Mouse (Mus musculus): ENCODE data around the gene Fbxl15.

Gene Fbxl15

DNA sequence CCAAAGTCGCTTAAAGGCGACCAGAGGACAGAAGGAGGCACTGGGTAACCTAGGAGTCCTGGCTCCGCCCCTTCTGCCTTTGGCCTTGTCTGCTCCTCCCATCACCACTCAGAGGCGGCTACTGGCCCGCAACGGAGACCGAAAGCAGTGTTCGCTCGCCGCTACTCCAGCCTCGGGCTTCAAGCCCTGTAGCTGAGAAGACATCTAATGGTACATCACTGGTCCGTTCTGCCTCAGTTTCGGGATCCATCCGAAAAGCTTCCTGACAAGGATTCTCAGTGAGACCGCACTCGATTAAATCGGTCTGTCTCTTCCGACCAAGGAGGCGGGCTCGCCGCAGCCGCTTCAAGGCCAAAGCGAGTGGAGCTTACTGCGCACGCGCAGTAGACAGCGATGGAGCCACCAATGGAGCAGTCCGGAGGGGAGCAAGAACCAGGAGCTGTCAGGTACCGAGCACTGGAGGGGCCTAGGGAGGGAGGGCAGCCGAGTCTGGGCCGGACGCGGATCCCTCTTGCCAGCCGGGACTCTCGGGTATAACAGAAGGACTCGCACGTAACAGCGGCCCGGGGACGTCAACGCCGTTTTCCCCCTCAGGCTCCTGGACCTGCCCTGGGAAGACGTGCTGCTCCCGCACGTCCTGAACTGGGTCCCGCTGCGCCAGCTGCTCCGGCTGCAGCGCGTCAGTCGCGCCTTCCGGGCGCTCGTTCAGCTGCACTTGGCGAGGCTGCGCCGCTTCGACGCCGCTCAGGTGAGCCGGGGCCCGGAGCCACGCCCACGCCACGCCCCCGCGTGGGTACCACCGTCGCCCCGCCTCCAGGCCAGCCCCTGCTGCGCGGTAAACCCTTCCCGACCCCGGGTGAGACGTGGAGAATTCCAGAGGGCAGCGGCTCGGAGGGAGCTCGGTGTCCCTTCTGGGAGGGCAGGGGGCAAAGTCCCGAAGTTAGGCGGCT lies at the start of gene Fbxl15:
TSS of gene Fbxl15 (plus strand) at position 104 of the 950 bp plus-strand sequence.
- peak; percentile 95 for DNase-seq

DNA sequence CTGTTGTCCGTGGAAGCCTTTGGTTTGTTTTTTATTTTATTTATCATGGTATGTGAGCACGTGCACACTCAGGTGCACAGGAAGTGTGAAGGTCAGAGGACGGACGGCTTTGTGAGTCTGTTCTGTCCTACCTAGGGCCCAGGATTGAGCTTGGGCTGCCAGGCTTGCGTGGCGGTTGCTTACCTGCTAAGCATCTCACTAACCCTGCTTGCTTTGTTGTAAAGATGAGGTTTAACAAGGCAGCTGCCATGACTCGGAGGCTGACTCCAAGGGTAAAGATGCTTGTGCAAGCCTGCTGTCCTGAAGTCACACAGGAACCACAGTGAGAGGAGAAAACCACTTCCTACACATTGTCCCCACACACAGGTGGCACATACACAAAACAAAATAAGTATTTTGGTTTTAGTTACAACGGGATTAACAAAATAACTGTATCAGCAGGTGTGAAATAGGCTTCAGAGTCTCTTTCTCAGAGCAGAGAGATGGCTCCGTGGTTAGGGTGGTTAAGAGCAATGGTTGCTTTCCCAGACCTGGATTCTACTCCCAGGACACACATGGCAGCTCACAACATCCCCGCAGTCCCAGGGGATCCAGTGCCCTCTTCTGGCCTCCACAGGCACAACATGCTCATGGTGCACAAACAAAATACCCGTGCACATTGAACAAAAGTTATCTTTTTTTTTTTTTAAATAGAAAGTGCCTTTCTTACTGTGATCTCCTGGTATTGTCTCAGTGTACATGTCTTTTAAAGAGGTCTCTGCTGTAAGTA lies 45.7 kb upstream of the Fbxl15 start:
- DNase-seq, result no peak

DNA sequence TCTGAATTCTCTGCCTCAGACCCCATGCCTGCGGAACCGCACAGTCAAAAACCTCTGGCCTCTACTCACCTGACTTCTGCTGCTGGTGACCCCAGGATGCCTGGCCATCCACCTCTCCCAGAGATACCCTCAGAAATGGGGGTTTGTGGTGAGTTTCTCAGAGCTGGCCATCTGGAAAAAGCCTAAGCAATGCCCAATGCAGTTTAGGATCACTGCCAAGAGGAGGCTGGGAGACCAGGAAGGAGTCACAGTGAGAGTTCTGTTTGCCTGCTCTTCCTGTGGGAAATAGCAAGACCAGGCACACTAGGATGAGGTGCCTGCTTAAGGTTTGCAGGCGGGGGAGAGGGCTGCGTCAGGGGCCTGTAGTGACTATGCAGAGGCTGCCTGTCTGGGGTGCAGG lies 43.3 kb upstream of the Fbxl15 start:
- DNase-seq, result no peak

DNA sequence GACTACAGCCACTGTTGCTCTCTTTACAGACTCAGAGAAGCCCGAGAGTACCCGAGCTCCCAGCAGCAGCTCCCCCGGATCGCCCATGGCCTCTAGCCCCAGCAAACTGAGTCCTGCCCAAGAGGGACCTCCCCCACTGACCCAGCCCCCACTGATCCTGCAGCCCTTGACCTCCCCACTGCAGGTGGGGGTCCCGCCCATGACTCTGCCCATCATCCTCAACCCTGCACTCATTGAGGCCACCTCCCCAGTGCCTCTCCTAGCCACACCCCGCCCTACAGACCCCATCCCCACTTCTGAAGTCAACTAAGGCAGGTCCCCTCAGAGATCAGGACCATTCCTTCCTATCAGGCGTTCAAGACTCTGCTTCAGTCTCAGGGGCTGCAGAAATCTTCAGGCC lies 42.4 kb upstream of the Fbxl15 start:
- DNase-seq, result no peak

DNA sequence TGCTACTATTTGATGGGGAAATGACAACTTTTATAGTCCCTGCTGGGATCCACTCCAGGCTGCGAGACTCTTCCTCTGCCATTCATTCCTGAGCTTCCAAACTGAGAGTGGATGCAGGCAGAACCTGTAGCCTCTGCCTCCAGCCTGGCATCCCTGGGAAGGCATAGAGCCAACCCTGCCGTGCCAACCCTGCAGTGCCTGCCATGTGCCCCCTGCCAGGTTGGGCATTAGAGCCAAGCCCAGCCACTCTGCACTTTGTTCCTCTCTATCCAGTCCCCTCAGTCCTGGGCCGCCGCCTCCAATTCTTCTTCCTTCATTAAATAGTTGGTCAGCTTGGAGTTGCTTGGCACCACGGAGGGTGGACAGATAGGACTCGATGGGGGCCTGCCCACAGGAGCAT lies 41.9 kb upstream of the Fbxl15 start:
- DNase-seq, result no peak

DNA sequence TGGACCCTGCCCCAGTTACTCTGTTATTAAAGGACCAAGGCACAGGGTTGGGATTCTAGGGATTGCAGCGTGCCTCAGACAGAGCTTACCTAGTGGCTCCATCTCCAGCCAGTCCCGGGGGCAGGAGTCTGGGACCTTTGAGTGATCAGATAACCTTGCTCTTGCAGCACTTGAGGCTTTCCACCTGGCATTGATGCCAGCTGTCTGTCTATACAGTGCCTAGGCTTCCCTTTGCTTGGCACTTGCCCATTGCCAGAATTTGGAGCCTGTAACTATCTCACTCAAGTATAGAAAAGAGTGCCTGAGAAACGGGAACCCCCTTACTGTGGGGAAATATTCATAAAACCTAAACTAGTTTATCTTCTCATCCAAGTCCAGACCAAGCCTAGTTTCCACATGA lies 41.1 kb upstream of the Fbxl15 start:
- no peak for DNase-seq

DNA sequence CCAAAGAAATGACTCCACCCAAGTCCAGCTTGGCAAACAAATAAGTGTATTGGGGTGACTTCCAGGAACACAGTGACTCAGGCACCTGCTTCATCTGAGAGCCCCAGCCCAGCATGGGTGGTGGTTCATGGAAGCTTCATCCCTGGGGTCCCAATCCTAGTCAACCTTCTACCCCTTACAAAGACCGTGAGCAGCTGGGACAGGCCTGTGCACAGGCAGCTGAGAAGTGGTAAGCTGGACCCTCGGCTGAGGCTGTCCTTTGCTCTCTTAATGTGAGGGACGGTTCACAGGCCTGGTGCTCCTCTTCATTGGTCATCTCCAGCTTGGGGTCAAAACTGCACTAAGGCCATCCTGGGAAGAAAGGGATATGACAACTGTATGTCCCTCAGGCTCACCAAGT lies 40.4 kb upstream of the Fbxl15 start:
- DNase-seq, result no peak

DNA sequence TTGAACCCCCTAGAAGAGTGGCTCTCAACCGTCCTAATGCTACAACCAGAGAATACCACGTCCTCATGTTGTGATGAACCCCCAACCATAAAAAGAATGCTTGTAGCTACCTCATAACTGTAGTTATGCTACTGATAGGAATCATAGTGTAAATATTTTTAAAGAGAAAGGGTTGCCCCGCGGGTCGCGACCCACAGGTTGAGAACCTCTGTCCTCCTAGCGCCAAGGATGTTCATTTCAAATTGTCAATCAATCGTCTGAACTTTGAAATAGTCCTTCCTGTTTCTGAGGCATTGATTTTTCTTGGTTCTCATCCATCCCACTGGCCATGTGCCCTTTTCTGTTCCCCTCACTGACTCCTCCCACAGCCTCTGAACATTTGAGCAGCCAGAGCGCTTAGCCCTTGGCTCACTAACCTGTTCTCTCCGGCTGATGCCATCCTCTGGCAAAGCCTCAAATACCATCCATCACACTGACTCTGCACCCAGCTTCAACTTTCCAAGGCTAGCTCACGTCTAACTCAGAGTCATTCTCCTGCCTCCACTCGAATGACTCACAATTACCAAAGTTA lies 37.4 kb upstream of the Fbxl15 start:
- DNase-seq, result no peak

DNA sequence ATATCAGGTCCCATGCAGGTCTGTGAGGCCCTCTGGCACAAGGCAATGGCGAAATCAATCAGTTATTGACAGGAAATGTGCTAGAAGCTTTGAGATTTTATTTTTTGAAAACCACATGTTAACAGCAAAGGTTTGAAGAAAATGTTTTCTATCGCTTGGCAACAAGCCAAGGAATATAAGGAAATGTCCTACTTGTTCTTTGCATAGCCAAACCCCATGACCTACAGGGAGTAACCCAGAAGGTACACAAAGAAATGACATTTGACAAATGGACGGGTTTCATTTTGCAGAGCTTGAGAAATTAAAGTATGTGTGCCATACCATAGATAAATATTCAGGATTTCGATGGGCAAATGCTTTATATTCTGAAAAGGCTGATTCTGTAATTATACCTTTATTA lies 31.0 kb upstream of the Fbxl15 start:
- DNase-seq, result no peak

DNA sequence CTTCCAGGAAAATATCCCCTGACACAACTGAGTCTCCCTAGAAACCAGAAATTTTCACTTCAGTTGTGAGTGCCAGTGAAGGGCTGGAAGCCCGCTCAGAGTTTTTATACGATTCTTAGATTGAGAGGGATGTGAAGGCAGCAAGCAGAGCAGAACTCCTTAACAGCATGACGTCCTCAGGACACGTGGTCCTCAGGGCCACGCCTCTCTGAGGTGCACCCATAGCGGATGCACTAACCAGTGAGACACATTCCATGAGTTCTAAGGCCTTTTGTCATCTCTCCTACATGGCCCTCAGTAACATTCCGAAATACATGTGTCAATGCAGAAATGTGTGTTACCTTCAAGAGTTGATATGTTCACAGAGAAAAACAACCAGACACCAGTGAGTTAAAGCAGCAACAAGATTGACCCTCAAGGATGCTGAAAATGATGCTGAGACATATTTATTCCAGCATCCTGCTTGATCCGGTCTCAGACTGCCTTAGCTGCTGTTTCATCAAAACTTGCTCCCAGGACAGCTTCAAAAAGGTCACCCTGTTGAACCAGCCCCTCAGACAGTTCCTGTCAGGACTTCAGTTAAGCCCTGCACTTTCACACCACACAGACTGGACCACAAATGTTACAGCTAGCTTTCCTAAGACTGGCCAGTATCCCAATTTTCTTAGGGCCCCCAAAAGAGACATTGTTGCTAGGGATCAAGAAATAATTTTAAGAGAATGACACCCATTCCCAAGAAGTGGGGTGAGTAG lies 27.5 kb upstream of the Fbxl15 start:
- DNase-seq, result no peak

DNA sequence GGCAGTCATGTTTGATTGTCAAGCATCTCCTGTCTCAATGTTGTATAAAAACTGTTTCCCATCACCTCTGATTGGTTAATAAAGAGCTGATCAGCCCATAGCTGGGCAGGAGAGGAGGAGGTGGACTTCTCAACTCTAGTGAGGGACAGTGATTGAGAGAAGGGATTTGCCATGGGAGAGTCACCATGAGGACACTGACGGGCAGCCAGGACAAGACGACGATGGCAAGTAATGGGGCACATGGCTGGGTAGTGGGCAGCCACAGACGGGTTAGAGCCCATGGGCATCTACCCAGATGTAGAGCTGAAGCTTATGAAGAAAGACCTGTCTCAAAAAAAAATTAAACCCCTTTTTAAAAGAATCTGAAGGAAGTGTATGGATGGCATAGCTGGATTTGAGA lies 25.4 kb upstream of the Fbxl15 start:
- DNase-seq, result no peak

DNA sequence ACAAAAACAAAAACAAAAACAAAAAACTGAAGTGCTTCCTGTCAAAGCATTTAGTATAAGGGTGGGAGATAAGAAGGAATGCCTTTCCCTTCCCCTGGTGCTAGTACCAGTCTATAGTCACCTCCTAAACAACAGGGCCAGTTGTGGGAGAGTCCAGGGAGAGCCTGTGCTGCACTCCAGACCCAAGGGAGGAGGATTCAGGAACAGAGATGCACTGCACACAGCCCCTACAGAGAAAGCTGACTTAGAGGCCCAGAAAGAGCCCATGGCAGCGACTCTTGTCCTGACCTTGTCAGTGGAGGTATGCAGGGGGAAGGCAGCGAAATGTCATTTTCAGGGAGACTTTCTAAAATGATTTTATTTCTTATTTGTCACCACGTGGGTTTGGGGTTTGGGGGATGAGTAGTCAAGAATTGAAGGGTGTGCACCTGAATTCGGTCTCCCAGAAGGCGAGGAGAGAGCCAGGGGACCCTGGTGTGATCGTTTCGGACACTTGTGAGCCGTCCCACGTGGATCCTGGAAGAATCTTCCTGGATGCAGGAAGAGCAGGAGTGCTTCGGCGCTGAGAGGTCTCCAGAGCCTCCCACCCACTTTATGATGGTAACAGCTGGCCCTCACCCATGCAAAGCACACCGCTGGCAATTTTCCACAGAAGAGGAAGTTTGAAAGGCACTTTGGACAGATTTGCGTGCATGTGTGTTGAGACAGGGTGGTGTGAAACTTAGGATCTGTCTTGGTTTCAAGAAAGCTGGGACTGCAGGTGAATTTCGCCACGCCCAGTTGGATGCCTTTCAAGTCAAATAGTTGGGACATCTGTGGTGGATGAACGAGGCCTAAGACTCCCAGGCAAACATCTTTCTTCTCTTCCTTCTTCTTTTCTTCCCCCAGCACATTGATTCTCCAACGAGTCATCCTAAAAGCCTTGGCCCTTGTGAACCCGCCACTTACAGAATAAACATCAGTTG lies 24.5 kb upstream of the Fbxl15 start:
- DNase-seq, result no peak

DNA sequence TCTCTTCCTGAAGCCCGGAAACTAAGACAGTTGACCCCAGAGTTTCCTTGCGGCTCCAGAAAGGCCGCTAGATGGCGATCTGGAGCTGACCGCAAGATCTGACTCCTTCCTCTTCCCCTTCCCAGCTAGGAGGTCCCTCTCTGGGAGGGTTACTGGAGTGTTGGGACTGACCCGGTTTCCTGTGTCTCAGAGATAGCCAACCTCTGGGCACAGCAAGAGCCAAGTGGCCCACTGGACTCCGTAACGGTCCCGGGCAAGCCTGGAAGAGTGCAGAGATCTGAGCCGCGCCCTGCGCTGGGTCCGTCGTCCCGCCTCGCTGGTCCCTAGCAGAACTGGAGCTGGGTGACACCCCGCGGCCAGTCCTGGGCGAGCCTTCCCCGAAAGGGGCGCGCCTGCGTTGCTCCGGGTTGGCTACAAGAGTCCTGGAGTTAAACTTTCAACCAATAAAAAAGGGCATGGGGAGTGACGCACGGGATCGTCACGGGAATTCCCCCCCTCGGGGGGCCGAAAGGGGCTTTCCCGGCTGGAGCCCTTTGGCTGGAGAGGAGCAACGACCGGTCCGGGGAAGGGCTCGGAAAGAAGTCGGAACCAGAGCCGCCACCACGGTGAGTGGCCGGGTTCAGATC lies 23.7 kb upstream of the Fbxl15 start, which contains the start of gene Nfkb2:
TSS of gene Nfkb2 (plus strand) at position 105 of the 626 bp plus-strand sequence.
- DNase-seq, result peak; percentile 97

DNA sequence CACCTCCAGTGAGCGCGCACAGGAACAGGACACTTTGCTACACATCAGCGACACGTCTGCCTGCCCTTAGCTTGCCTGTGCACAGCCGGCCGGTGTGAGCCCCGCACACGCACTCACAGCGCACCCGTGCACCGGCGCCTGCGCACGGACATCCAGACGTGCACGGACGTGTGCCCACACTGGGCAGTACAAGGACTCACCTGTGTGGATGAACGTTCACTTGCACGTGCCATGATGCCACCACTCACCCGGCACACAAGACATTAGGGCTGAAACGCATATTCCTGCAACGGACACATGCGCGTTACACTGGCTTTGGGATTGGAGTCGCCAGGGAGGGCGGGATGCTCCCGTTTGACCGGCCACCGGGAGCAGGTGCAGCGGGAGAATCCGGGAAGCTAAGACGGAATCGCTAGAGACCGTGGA lies 23.1 kb upstream of the Fbxl15 start:
- peak; percentile 30 for DNase-seq

DNA sequence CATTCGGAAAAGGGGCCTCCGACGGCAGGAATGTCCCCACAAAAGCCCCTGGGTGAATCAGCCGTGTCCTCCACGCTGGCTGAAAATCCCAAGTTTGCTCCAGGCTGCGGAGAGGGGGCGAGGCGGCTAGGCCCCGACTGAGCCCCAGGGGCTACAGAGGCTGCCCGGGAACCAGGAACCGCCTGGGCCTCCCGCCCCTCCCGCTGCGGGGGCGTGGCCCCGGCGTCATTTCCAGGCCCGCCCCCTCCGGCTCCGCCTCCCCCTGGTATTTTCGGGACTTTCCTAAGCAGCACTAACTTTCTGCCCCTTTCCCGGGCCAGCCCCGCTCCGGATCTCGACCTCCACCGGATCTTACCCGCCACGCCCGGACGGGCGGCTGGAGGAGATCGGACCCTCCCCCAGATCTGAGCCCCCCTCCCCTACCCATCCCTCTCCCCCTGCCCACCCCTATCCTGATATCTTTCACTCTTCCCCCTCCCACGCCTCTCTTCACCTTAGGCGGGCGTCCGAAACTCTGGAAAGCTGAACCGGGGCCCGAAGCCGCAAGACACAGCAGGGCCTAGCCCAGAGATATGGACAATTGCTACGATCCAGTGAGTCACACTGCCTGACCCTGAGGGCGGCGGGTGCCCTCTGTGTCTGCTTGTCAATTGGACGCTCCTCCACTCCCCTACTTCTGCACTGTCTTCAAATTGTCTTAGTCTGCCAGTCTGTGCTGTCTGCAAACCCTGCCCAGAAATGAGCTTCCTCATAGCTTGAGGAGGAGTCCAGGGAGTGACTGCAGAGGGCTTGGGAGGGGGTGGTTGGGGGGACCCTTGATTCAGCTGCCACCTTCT lies 22.3 kb upstream of the Fbxl15 start:
- peak; percentile 94 for DNase-seq

DNA sequence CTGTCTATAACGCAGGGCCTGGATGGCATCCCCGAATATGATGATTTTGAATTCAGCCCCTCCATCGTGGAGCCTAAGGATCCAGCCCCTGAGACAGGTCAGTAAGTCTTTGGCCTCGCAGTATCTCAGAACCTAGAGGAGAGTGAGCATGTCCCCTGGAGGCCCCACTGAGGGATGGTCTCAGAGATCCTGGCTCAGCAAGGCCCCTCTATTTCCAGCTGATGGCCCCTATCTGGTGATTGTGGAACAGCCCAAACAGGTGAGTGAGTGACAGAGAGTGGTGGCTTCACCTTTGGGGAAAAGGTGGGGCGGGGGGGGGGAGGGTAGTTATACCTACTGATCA lies 21.7 kb upstream of the Fbxl15 start:
- DNase-seq, result no peak

DNA sequence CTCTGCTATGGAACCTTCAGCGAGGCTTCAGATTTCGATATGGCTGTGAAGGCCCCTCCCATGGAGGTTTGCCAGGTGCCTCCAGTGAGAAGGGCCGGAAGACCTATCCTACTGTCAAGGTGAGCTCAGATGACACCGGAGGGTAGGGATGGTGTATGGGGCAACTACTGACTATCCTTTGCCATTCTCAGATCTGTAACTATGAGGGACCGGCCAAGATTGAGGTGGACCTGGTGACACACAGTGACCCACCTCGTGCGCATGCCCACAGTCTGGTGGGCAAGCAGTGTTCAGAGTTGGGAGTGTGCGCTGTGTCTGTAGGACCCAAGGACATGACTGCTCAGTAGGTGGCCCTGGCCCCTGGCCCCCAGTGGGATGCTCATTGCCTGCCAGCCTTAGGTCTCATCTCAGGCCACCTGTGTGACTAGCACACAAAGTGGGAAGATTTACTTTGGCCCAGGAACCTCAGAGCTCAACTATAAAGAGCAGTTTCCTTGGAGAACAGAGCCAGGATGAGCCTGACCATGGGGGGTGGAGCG lies 21.2 kb upstream of the Fbxl15 start:
- no peak for DNase-seq

DNA sequence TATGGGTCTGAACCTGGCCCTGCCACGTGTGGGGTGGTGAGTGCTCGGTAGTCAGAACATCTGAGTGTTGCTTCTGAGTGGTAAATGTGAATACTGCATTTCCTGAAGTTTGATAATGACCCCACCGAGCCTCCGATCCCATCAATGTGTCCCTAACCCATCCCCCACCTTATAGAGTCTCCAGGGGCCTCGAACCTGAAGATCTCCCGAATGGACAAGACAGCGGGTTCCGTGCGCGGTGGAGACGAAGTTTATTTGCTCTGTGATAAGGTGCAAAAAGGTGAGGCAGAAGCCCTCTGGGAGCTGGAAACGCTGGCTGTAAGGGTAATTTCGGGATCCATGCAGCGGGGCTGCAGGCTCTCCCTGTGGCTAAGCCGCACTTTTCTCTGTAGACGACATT lies 20.2 kb upstream of the Fbxl15 start:
- DNase-seq, result no peak

DNA sequence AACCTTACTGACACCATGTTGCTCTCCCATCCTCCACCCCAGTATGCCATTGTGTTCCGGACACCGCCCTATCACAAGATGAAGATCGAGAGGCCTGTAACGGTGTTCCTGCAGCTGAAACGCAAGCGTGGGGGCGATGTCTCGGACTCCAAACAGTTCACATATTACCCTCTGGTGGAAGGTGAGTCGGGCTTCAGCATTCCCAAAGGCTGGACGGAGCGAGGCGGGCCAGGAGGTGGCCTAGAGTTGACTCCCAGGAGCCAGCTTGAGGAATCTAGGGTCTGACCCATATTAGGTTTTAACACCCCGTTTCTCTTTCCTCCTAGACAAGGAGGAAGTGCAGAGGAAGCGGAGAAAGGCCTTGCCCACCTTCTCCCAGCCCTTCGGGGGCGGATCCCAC lies 19.7 kb upstream of the Fbxl15 start:
- DNase-seq, result no peak

Measured in lung, postnatal 36 days (tissue).